Mouse (Mus musculus): Measurements from ENCODE around the gene Mmaa.

GRCm38 (mm10) chr8:79229266-79229888, 65.4 kb downstream of the Mmaa start:
- no peak for TF ChIP-seq JUN (IDR thresholded peaks at IDR 0.05; ENCODE audit: insufficient read depth, low read depth, low read length)
- no peak for TF ChIP-seq CHD2 (IDR thresholded peaks at IDR 0.05; ENCODE audit: low read length)
- TF ChIP-seq CTCF (conservative IDR thresholded peaks at IDR 0.05 in 1 of 2, IDR thresholded peaks at IDR 0.05 in 1 of 2; ENCODE audit: low read depth in 2 of 2, low read length in 2 of 2) = no peak
